1 mouse cellular context compared by ENCODE assay signal in genomic region chr4:119669356-119670209, GRCm38 (mm10).
A peak's percentile ranks its signal among the peaks of the same experiment; 100 is the strongest.
TF ChIP-seq lines count a peak whose summit lies in the region.

No protein-coding gene starts in this region.

TF ChIP-seq in CH12.LX, 34 proteins besides CTCF, POLR2A, EP300 and RAD21 (continued from another document):
- TF ChIP-seq CHD1 (IDR thresholded peaks at IDR 0.05; ENCODE audit: low read depth, low read length), result 0 out of 2 replicates have a peak, but pooled peaks have one; percentile 68
- 0 out of 2 replicates have a peak, but pooled peaks have one; percentile 39 for TF ChIP-seq KAT2A (IDR thresholded peaks at IDR 0.05; ENCODE audit: insufficient replicate concordance, low read length)
- 0 out of 2 replicates have a peak, but pooled peaks have one; percentile 37 for TF ChIP-seq TBP (conservative IDR thresholded peaks at IDR 0.05; ENCODE audit: low read depth, low read length)
- no peak for TF ChIP-seq POLR2AphosphoS2 (IDR thresholded peaks at IDR 0.05; ENCODE audit: low read depth, low read length)
- TF ChIP-seq RCOR1 (conservative IDR thresholded peaks at IDR 0.05; ENCODE audit: low read depth, low read length), result 0 out of 2 replicates have a peak, but pooled peaks have one; percentile 65
- TF ChIP-seq ETS1 (conservative IDR thresholded peaks at IDR 0.05; ENCODE audit: low read depth, low read length), result peak; percentile 76
- TF ChIP-seq UBTF (IDR thresholded peaks at IDR 0.05; ENCODE audit: low read depth, low read length), result no peak
- no peak for TF ChIP-seq USF1 (IDR thresholded peaks at IDR 0.05; ENCODE audit: low read depth, low read length)
- no peak for TF ChIP-seq JUN (IDR thresholded peaks at IDR 0.05; ENCODE audit: insufficient read depth, low read depth, low read length)
- peak; percentile 88 for TF ChIP-seq SIN3A (IDR thresholded peaks at IDR 0.05; ENCODE audit: low read length)
- peak; percentile 65 for TF ChIP-seq CHD2 (IDR thresholded peaks at IDR 0.05; ENCODE audit: low read length)
- peak; percentile 40; the same call in 1 of the 2 replicates for TF ChIP-seq MXI1 (IDR thresholded peaks at IDR 0.05; ENCODE audit: low read depth, low read length)
- no peak for TF ChIP-seq E2F4 (IDR thresholded peaks at IDR 0.05; ENCODE audit: insufficient replicate concordance, low read depth, low read length)
- no peak for TF ChIP-seq ZC3H11A (IDR thresholded peaks at IDR 0.05; ENCODE audit: low read depth, low read length)
- no peak for TF ChIP-seq GABPA (IDR thresholded peaks at IDR 0.05; ENCODE audit: insufficient replicate concordance, low read depth, low read length)
- no peak for TF ChIP-seq MYC (IDR thresholded peaks at IDR 0.05; ENCODE audit: low read depth, low read length)
- TF ChIP-seq MEF2A (IDR thresholded peaks at IDR 0.05; ENCODE audit: borderline replicate concordance, low read depth, low read length), result peak; percentile 59
- peak; percentile 27; the same call in 1 of the 2 replicates for TF ChIP-seq NRF1 (IDR thresholded peaks at IDR 0.05; ENCODE audit: low read depth, low read length)
- peak; percentile 2; the same call in 1 of the 2 replicates for TF ChIP-seq SMC3 (IDR thresholded peaks at IDR 0.05; ENCODE audit: low read depth, low read length)
- TF ChIP-seq ZKSCAN1 (IDR thresholded peaks at IDR 0.05; ENCODE audit: borderline replicate concordance, low read depth, low read length), result no peak
- 0 out of 2 replicates have a peak, but pooled peaks have one; percentile 3 for TF ChIP-seq IRF4 (IDR thresholded peaks at IDR 0.05; ENCODE audit: low read depth, low read length)
- peak; percentile 88 for TF ChIP-seq TCF12 (IDR thresholded peaks at IDR 0.05; ENCODE audit: low read depth, low read length)
- TF ChIP-seq JUND (conservative IDR thresholded peaks at IDR 0.05; ENCODE audit: low read depth, low read length), result 0 out of 2 replicates have a peak, but pooled peaks have one; percentile 15
